Mouse (Mus musculus) NIH3T3 (cell line): Measurements from ENCODE around the gene Lrrc1.

Source experiments
- DNase-seq: peaks from one replicate; pipeline ENCODE4 v3.0.0-alpha.2; 2012; ENCODE audit warnings: low read depth

Gene Lrrc1

GRCm38 (mm10) chr9:77427292-77428114 lies 117.2 kb downstream of the Lrrc1 start:
- peak; percentile 5 for DNase-seq

GRCm38 (mm10) chr9:77426110-77426509 lies 118.6 kb downstream of the Lrrc1 start:
- DNase-seq = no peak

GRCm38 (mm10) chr9:77425553-77425952 lies 119.1 kb downstream of the Lrrc1 start:
- DNase-seq = no peak

- no peak for DNase-seq
Measured at GRCm38 (mm10) chr9:77420200-77420585, 124.5 kb downstream of the Lrrc1 start.

GRCm38 (mm10) chr9:77419501-77420199 lies 125.0 kb downstream of the Lrrc1 start:
- no peak for DNase-seq

- DNase-seq = no peak
Measured at GRCm38 (mm10) chr9:77418800-77419199, 125.9 kb downstream of the Lrrc1 start.

GRCm38 (mm10) chr9:77416486-77416885 lies 128.2 kb downstream of the Lrrc1 start:
- no peak for DNase-seq

GRCm38 (mm10) chr9:77416002-77416401 lies 128.7 kb downstream of the Lrrc1 start:
- no peak for DNase-seq

GRCm38 (mm10) chr9:77411830-77412425 lies 132.7 kb downstream of the Lrrc1 start:
- DNase-seq = no peak

GRCm38 (mm10) chr9:77410968-77411367 lies 133.7 kb downstream of the Lrrc1 start:
- DNase-seq = no peak

GRCm38 (mm10) chr9:77410524-77410923 lies 134.1 kb downstream of the Lrrc1 start:
- DNase-seq = no peak

- DNase-seq = no peak
Measured at GRCm38 (mm10) chr9:77408053-77408603, 136.5 kb downstream of the Lrrc1 start.

GRCm38 (mm10) chr9:77406906-77407305 lies 137.8 kb downstream of the Lrrc1 start:
- peak; percentile 31 for DNase-seq

GRCm38 (mm10) chr9:77404458-77404857 lies 140.2 kb downstream of the Lrrc1 start:
- DNase-seq = no peak

GRCm38 (mm10) chr9:77403961-77404360 lies 140.7 kb downstream of the Lrrc1 start:
- no peak for DNase-seq

GRCm38 (mm10) chr9:77402971-77403370 lies 141.7 kb downstream of the Lrrc1 start:
- no peak for DNase-seq

- DNase-seq = no peak
Measured at GRCm38 (mm10) chr9:77399801-77400200, 144.9 kb downstream of the Lrrc1 start.

GRCm38 (mm10) chr9:77398856-77399631 lies 145.6 kb downstream of the Lrrc1 start:
- DNase-seq = no peak

GRCm38 (mm10) chr9:77397027-77397426 lies 147.6 kb downstream of the Lrrc1 start:
- DNase-seq = no peak

GRCm38 (mm10) chr9:77391248-77391647 lies 153.4 kb downstream of the Lrrc1 start:
- DNase-seq = no peak

- no peak for DNase-seq
Measured at GRCm38 (mm10) chr9:77388956-77389355, 155.7 kb downstream of the Lrrc1 start.

GRCm38 (mm10) chr9:77386751-77387150 lies 157.9 kb downstream of the Lrrc1 start:
- peak; percentile 62 for DNase-seq
